Mouse (Mus musculus) ES-E14 (cell line): ENCODE measurements around the gene Cdk19.

ENCODE experiments used
- HCFC1 ChIP-seq: IDR thresholded peaks from 2 replicates; pipeline ENCODE4 v1.6.1; 2012; ENCODE audit warnings: low read length, inconsistent platforms, borderline replicate concordance; ENCODE audit not compliant: insufficient read depth
- ZC3H11A ChIP-seq: IDR thresholded peaks from 2 replicates; pipeline ENCODE4 v1.6.1; 2012; ENCODE audit warnings: low read depth, mild to moderate bottlenecking, inconsistent platforms, low read length, borderline replicate concordance
- ZNF384 ChIP-seq: IDR thresholded peaks from 2 replicates; pipeline ENCODE4 v1.6.1; 2012; ENCODE audit warnings: low read depth, low read length, inconsistent platforms

GRCm38 (mm10) chr10:40502734-40503133, 163.4 kb downstream of the Cdk19 start:
- no peak for TF ChIP-seq ZNF384
- TF ChIP-seq ZC3H11A: no peak
- no peak for TF ChIP-seq HCFC1
